Mouse (Mus musculus) limb, embryonic 13.5 days (tissue): ENCODE results near the gene Gm10401. TPM values are rescaled to one million over a fixed set of nuclear protein-coding genes. Genes with fewer than 3 reads are reported as not detected.
A peak's percentile ranks its signal among the peaks of the same experiment; 100 is the strongest.

Experiments
- ATAC-seq: fragments of 200-750 bp; cut with Nextera tagmentation; 2 replicates; pipeline ENCODE4 v1.8.0; 2017; ENCODE audit warnings: low read depth, moderate number of reproducible peaks, moderate TSS enrichment; ENCODE audit not compliant: low FRiP score
- H3K27ac ChIP-seq: fragments of 300-500 bp; sonication (generic); 2 replicates; pipeline ENCODE4 v1.5.1; 2015; ENCODE audit warnings: inconsistent platforms, mild to moderate bottlenecking, moderate library complexity
- H3K27me3 ChIP-seq: fragments of 300-500 bp; sonication (generic); 2 replicates; pipeline ENCODE4 v1.6.1; 2015; ENCODE audit warnings: mild to moderate bottlenecking, inconsistent platforms
- H3K36me3 ChIP-seq: fragments of 300-500 bp; sonication (generic); 2 replicates; pipeline ENCODE4 v1.6.1; 2015; ENCODE audit warnings: inconsistent platforms, mild to moderate bottlenecking, moderate library complexity
- H3K4me1 ChIP-seq: fragments of 300-500 bp; sonication (generic); 2 replicates; pipeline ENCODE4 v1.6.1; 2015; ENCODE audit warnings: inconsistent platforms
- H3K4me2 ChIP-seq: fragments of 300-500 bp; sonication (generic); replicated peaks from 2 replicates; pipeline ENCODE4 v1.6.1; 2015; ENCODE audit warnings: inconsistent platforms, mild to moderate bottlenecking, moderate library complexity
- H3K4me3 ChIP-seq: fragments of 300-500 bp; sonication (generic); 2 replicates; pipeline ENCODE4 v1.5.1; 2015; ENCODE audit warnings: moderate library complexity, mild to moderate bottlenecking, inconsistent platforms
- H3K9ac ChIP-seq: fragments of 300-500 bp; sonication (generic); 2 replicates; pipeline ENCODE4 v1.6.1; 2015; ENCODE audit warnings: mild to moderate bottlenecking, inconsistent platforms
- H3K9me3 ChIP-seq: fragments of 300-500 bp; sonication (generic); 2 replicates; pipeline ENCODE4 v1.6.1; 2016; ENCODE audit warnings: inconsistent platforms
- WGBS: fragments of 180-500 bp; shearing (Covaris S2); methylation state at CpG from one replicate; pipeline ENCODE4 v1.1.7; 2015; 5-methylcytosine and 5-hydroxymethylcytosine counted together
- polyA plus RNA-seq: library from polyadenylated mRNA; unstranded; fragments of >200 nt; fragmentation: Nextera tagmentation; extraction: Ambion mirVana; gene quantifications from 2 replicates; pipeline ENCODE4 v1.2.1, GENCODE M21; 2015

Gene Gm10401
- polyA plus RNA-seq, result 43.3 and 44.1 TPM in 2 replicates

GRCm38 (mm10) chr5:115098195-115098594 is at the start of gene Gm10401:
TSS of gene Gm10401 (minus strand) at chr5:115098295.
- no peak within 1 kb of the TSS for H3K9ac ChIP-seq
- H3K4me1 ChIP-seq, result no peaks in the 10 kb centered on the region
- H3K27me3 ChIP-seq, result no peaks in the 10 kb centered on the region
- no peak within 1 kb of the TSS for H3K4me2 ChIP-seq
- no peak within 1 kb of the TSS for H3K27ac ChIP-seq
- H3K4me3 ChIP-seq, result no peak within 1 kb of the TSS
- ATAC-seq, result no peak
- peaks cover 75% of the 10 kb centered on the region for H3K36me3 ChIP-seq
- WGBS, result 96% methylated on average over 8 of the region's 8 CpGs
- no peaks in the 10 kb centered on the region for H3K9me3 ChIP-seq

GRCm38 (mm10) chr5:115147388-115147787 is 49.3 kb upstream of the Gm10401 start:
- no peak overlapping the region for H3K4me2 ChIP-seq
- H3K4me1 ChIP-seq, result peaks cover 16% of the 10 kb centered on the region
- H3K9me3 ChIP-seq, result no peaks in the 10 kb centered on the region
- ATAC-seq, result no peak
- peaks cover 86% of the 10 kb centered on the region for H3K36me3 ChIP-seq
- no peak overlapping the region for H3K9ac ChIP-seq
- H3K27me3 ChIP-seq, result no peaks in the 10 kb centered on the region
- no peak overlapping the region for H3K27ac ChIP-seq
- no peak overlapping the region for H3K4me3 ChIP-seq
- WGBS, result 88% methylated on average over 3 of the region's 3 CpGs

- peaks cover 10% of the 10 kb centered on the region for H3K4me1 ChIP-seq
- H3K36me3 ChIP-seq, result peaks cover 85% of the 10 kb centered on the region
- no peak overlapping the region for H3K4me2 ChIP-seq
- H3K27me3 ChIP-seq, result no peaks in the 10 kb centered on the region
- H3K9ac ChIP-seq, result no peak overlapping the region
- ATAC-seq, result no peak
- no peak overlapping the region for H3K27ac ChIP-seq
- H3K9me3 ChIP-seq, result no peaks in the 10 kb centered on the region
- H3K4me3 ChIP-seq, result no peak overlapping the region
Measured at GRCm38 (mm10) chr5:115146747-115147130, 48.6 kb upstream of the Gm10401 start.

GRCm38 (mm10) chr5:115145976-115146746 is 48.1 kb upstream of the Gm10401 start:
- no peak overlapping the region for H3K4me3 ChIP-seq
- peaks cover 81% of the 10 kb centered on the region for H3K36me3 ChIP-seq
- no peak for ATAC-seq
- no peaks in the 10 kb centered on the region for H3K9me3 ChIP-seq
- peaks cover 4% of the 10 kb centered on the region; the same call in 1 of the 2 replicates for H3K4me1 ChIP-seq
- H3K27me3 ChIP-seq, result no peaks in the 10 kb centered on the region
- H3K9ac ChIP-seq, result no peak overlapping the region
- H3K27ac ChIP-seq, result no peak overlapping the region
- 74% methylated on average over 6 of the region's 6 CpGs for WGBS
- H3K4me2 ChIP-seq, result no peak overlapping the region

- H3K36me3 ChIP-seq, result peaks cover 74% of the 10 kb centered on the region
Measured at GRCm38 (mm10) chr5:115145253-115145968, 47.3 kb upstream of the Gm10401 start.

GRCm38 (mm10) chr5:115144471-115144870 is 46.4 kb upstream of the Gm10401 start:
- 0 out of 2 replicates have a peak overlapping the region, but pooled peaks have one; percentile 22 for H3K27ac ChIP-seq
- no peak overlapping the region for H3K9ac ChIP-seq
- H3K4me2 ChIP-seq, result no peak overlapping the region
- ATAC-seq, result no peak
- no peak overlapping the region for H3K4me3 ChIP-seq
- no peaks in the 10 kb centered on the region for H3K9me3 ChIP-seq
- H3K36me3 ChIP-seq, result peaks cover 64% of the 10 kb centered on the region
- H3K4me1 ChIP-seq, result no peaks in the 10 kb centered on the region
- WGBS, result 77% methylated on average over 6 of the region's 6 CpGs
- no peaks in the 10 kb centered on the region for H3K27me3 ChIP-seq

More at GRCm38 (mm10) chr5:115145253-115145968, 47.3 kb upstream of the Gm10401 start:
- no peak overlapping the region for H3K9ac ChIP-seq
- no peaks in the 10 kb centered on the region for H3K4me1 ChIP-seq
- ATAC-seq, result no peak
- no peak overlapping the region for H3K27ac ChIP-seq
- H3K27me3 ChIP-seq, result no peaks in the 10 kb centered on the region
- no peak overlapping the region for H3K4me2 ChIP-seq
- H3K9me3 ChIP-seq, result no peaks in the 10 kb centered on the region
- H3K4me3 ChIP-seq, result no peak overlapping the region
- 80% methylated on average over 11 of the region's 11 CpGs for WGBS

GRCm38 (mm10) chr5:115143552-115143951 is 45.5 kb upstream of the Gm10401 start:
- H3K4me2 ChIP-seq, result no peak overlapping the region
- no peaks in the 10 kb centered on the region for H3K9me3 ChIP-seq
- no peaks in the 10 kb centered on the region for H3K4me1 ChIP-seq
- H3K27ac ChIP-seq, result no peak overlapping the region
- no peak for ATAC-seq
- 81% methylated on average over 10 of the region's 10 CpGs for WGBS
- no peak overlapping the region for H3K9ac ChIP-seq
- no peaks in the 10 kb centered on the region for H3K27me3 ChIP-seq
- no peak overlapping the region for H3K4me3 ChIP-seq
- peaks cover 57% of the 10 kb centered on the region for H3K36me3 ChIP-seq

- Histone ChIP-seq H3K4me1 (no peaks in the 10 kb centered on the region), H3K27ac (no peak overlapping the region), H3K4me2 (no peak overlapping the region), H3K9me3 (no peaks in the 10 kb centered on the region), H3K36me3 (peaks cover 43% of the 10 kb centered on the region), H3K9ac (no peak overlapping the region), H3K4me3 (no peak overlapping the region), H3K27me3 (no peaks in the 10 kb centered on the region)
- WGBS, result 90% methylated on average over 9 of the region's 9 CpGs
- ATAC-seq, result no peak
Measured at GRCm38 (mm10) chr5:115142166-115142697, 44.1 kb upstream of the Gm10401 start.

- H3K4me2 ChIP-seq, result no peak overlapping the region
- H3K36me3 ChIP-seq, result peaks cover 28% of the 10 kb centered on the region
- WGBS, result 67% methylated on average over 3 of the region's 3 CpGs
- H3K9me3 ChIP-seq, result no peaks in the 10 kb centered on the region
- H3K4me1 ChIP-seq, result no peaks in the 10 kb centered on the region
- no peak overlapping the region for H3K9ac ChIP-seq
- H3K4me3 ChIP-seq, result no peak overlapping the region
- no peak for ATAC-seq
- no peaks in the 10 kb centered on the region for H3K27me3 ChIP-seq
- no peak overlapping the region for H3K27ac ChIP-seq
Measured at GRCm38 (mm10) chr5:115140726-115141125, 42.6 kb upstream of the Gm10401 start.

GRCm38 (mm10) chr5:115139124-115139523 is 41.0 kb upstream of the Gm10401 start:
- no peak for ATAC-seq
- Histone ChIP-seq H3K9ac (no peak overlapping the region), H3K27ac (no peak overlapping the region), H3K4me1 (no peaks in the 10 kb centered on the region), H3K4me2 (no peak overlapping the region), H3K36me3 (peaks cover 12% of the 10 kb centered on the region), H3K9me3 (no peaks in the 10 kb centered on the region), H3K27me3 (no peaks in the 10 kb centered on the region), H3K4me3 (no peak overlapping the region)
- 62% methylated on average over 4 of the region's 4 CpGs for WGBS

GRCm38 (mm10) chr5:115134234-115135165 is 36.4 kb upstream of the Gm10401 start, which contains the start of gene Unc119b:
TSS of gene Unc119b (minus strand) at chr5:115134975.
- 0% methylated on average over 79 of the region's 81 CpGs for WGBS
- ATAC-seq, result peak; percentile 95
- peaks cover 14% of the 10 kb centered on the region for H3K4me1 ChIP-seq

More at GRCm38 (mm10) chr5:115134234-115135165, 36.4 kb upstream of the Gm10401 start, which contains the start of gene Unc119b:
- H3K4me3 ChIP-seq, result peak within 1 kb of the TSS; percentile 90
- peak within 1 kb of the TSS; percentile 90 for H3K4me2 ChIP-seq
- peaks cover 10% of the 10 kb centered on the region for H3K36me3 ChIP-seq
- H3K9ac ChIP-seq, result peak within 1 kb of the TSS; percentile 88
- H3K9me3 ChIP-seq, result no peaks in the 10 kb centered on the region
- no peak within 1 kb of the TSS; the same call in 1 of the 2 replicates for H3K27ac ChIP-seq
- no peaks in the 10 kb centered on the region for H3K27me3 ChIP-seq
